Mouse (Mus musculus) liver, embryonic 14.5 days (tissue): Measurements from ENCODE around the gene Fzd4. TPM values are rescaled to one million over a fixed set of nuclear protein-coding genes. Genes with fewer than 3 reads are reported as not detected.

Source experiments
- ATAC-seq: fragments of 200-750 bp; cut with Nextera tagmentation; 2 replicates; pipeline ENCODE4 v1.8.0; 2017; ENCODE audit warnings: moderate number of reproducible peaks, mild to moderate bottlenecking, moderate library complexity; ENCODE audit not compliant: insufficient read depth
- DNase-seq, 3 experiments: peaks; one replicate each; pipeline ENCODE4 v3.0.0-alpha.2; 2012 to 2013; ENCODE audit warnings: low read depth in 3 of 3, low spot score in 3 of 3
- H3K27ac ChIP-seq: fragments of 300-500 bp; sonication (generic); 2 replicates; pipeline ENCODE4 v1.5.1; 2014; ENCODE audit warnings: moderate library complexity, mild to moderate bottlenecking, control low read depth, inconsistent platforms
- H3K27me3 ChIP-seq: fragments of 300-500 bp; sonication (generic); 2 replicates; pipeline ENCODE4 v1.6.1; 2014; ENCODE audit warnings: mild to moderate bottlenecking, low read length, moderate library complexity; ENCODE audit not compliant: control insufficient read depth, insufficient read depth
- H3K36me3 ChIP-seq: fragments of 300-500 bp; sonication (generic); replicated peaks from 2 replicates; pipeline ENCODE4 v1.6.1; 2014; ENCODE audit warnings: low read depth; ENCODE audit not compliant: control insufficient read depth, insufficient read depth
- H3K4me1 ChIP-seq, 2 experiments: fragments of 200-500 bp in 1 of 2; fragments of 300-500 bp in 1 of 2; sonication (generic) in 1 of 2; replicated peaks; 2 replicates each; pipeline ENCODE4 v1.6.1; 2012 to 2014; ENCODE audit warnings: antibody characterized with exemption in 1 of 2, inconsistent platforms in 1 of 2, low read length in 1 of 2; ENCODE audit not compliant: control insufficient read depth in 2 of 2, insufficient read depth in 2 of 2
- H3K4me2 ChIP-seq: fragments of 300-500 bp; sonication (generic); 2 replicates; pipeline ENCODE4 v1.6.1; 2014; ENCODE audit warnings: low read depth, mild to moderate bottlenecking, control low read depth, moderate library complexity
- H3K4me3 ChIP-seq, 2 experiments: fragments of 200-500 bp in 1 of 2; fragments of 300-500 bp in 1 of 2; sonication (generic) in 1 of 2; 2 replicates each; pipeline ENCODE4 v1.5.1; 2012 to 2014; ENCODE audit warnings: low read depth in 2 of 2, low read length in 2 of 2, mild to moderate bottlenecking in 2 of 2, control low read depth in 1 of 2, inconsistent platforms in 1 of 2, moderate library complexity in 1 of 2; ENCODE audit not compliant: insufficient read depth in 1 of 2
- H3K9ac ChIP-seq: fragments of 300-500 bp; sonication (generic); replicated peaks from 2 replicates; pipeline ENCODE4 v1.6.1; 2014; ENCODE audit warnings: mild to moderate bottlenecking, control low read depth, moderate library complexity
- H3K9me3 ChIP-seq: fragments of 300-500 bp; sonication (generic); 2 replicates; pipeline ENCODE4 v1.6.1; 2016; ENCODE audit warnings: low read length, mixed read lengths; ENCODE audit not compliant: control insufficient read depth
- CTCF ChIP-seq: IDR thresholded peaks from 2 replicates; pipeline ENCODE4 v1.5.1; 2016; ENCODE audit warnings: antibody characterized with exemption, low read depth, control low read depth
- EP300 ChIP-seq: IDR thresholded peaks from 2 replicates; pipeline ENCODE4 v1.6.1; 2016; ENCODE audit warnings: antibody characterized with exemption, low read depth
- WGBS: fragments of 180-500 bp; shearing (Covaris S2); extraction: QIAGEN DNeasy Blood & Tissue Kit; methylation state at CpG from one replicate; pipeline ENCODE4 v1.1.7; 2014; ENCODE audit not compliant: insufficient replicate concordance; 5-methylcytosine and 5-hydroxymethylcytosine counted together
- polyA plus RNA-seq, 2 experiments: library from polyadenylated mRNA; depleted of rRNA in 1 of 2; stranded (reverse) in 1 of 2; unstranded in 1 of 2; fragments of >200 nt; fragmentation: Nextera tagmentation in 1 of 2; extraction: Ambion mirVana in 1 of 2; gene quantifications; 2 replicates each; pipeline versions ENCODE4 v1.2.1 to v1.2.3; 2012 to 2014

The Fzd4 gene
- polyA plus RNA-seq, 2 experiments, result 2.0 TPM

- no peak overlapping the region for H3K4me3 ChIP-seq
- H3K9me3 ChIP-seq, result no peaks in the 10 kb centered on the region
- H3K36me3 ChIP-seq, result no peaks in the 10 kb centered on the region
- H3K9ac ChIP-seq, result no peak overlapping the region
- no peak for ATAC-seq
- no peak for DNase-seq
- no peak overlapping the region for H3K4me2 ChIP-seq
- TF ChIP-seq EP300 (no peak), CTCF (no peak)
- peaks cover 0 to 8% of the 10 kb centered on the region in 2 experiments; a peak in 2 of 4 replicates for H3K4me1 ChIP-seq
- WGBS, result 48% methylated on average over 4 of the region's 4 CpGs
- H3K27ac ChIP-seq, result no peak overlapping the region
- peaks cover 4% of the 10 kb centered on the region for H3K27me3 ChIP-seq
Observed at GRCm38 (mm10) chr7:89410294-89410693, 6.1 kb downstream of the Fzd4 start.

- Histone ChIP-seq H3K9me3 (no peaks in the 10 kb centered on the region), H3K27ac (no peak overlapping the region), H3K4me2 (no peak overlapping the region), H3K36me3 (no peaks in the 10 kb centered on the region), H3K27me3 (no peaks in the 10 kb centered on the region; the same call in 1 of the 2 replicates), H3K4me1 (peaks cover 0 to 12% of the 10 kb centered on the region in 2 experiments; a peak in 2 of 4 replicates), H3K9ac (no peak overlapping the region), H3K4me3 (no peak overlapping the region)
- WGBS, result 18% methylated on average over 3 of the region's 3 CpGs
- ATAC-seq, result 0 out of 2 replicates have a peak, but pooled peaks have one; percentile 18
- no peak for DNase-seq
- TF ChIP-seq EP300 (no peak), CTCF (no peak)
Observed at GRCm38 (mm10) chr7:89411346-89411745, 7.2 kb downstream of the Fzd4 start.

GRCm38 (mm10) chr7:89412094-89412493 is 7.9 kb downstream of the Fzd4 start:
- Histone ChIP-seq H3K27me3 (no peaks in the 10 kb centered on the region; the same call in 1 of the 2 replicates), H3K9me3 (no peaks in the 10 kb centered on the region), H3K27ac (no peak overlapping the region), H3K9ac (no peak overlapping the region), H3K36me3 (no peaks in the 10 kb centered on the region), H3K4me3 (no peak overlapping the region), H3K4me2 (no peak overlapping the region), H3K4me1 (peaks cover 0 to 12% of the 10 kb centered on the region in 2 experiments; a peak in 2 of 4 replicates)
- DNase-seq (no peak), ATAC-seq (no peak)
- WGBS, result 59% methylated on average over 7 of the region's 7 CpGs
- TF ChIP-seq CTCF, result no peak
- TF ChIP-seq EP300, result no peak

GRCm38 (mm10) chr7:89416027-89416426 is 11.9 kb downstream of the Fzd4 start:
- ATAC-seq (no peak), DNase-seq (no peak)
- Histone ChIP-seq H3K27me3 (no peaks in the 10 kb centered on the region; the same call in 1 of the 2 replicates), H3K9ac (no peak overlapping the region), H3K4me1 (peaks cover 0 to 17% of the 10 kb centered on the region in 2 experiments; a peak in 2 of 4 replicates), H3K27ac (no peak overlapping the region), H3K9me3 (no peaks in the 10 kb centered on the region), H3K4me2 (no peak overlapping the region), H3K4me3 (no peak overlapping the region), H3K36me3 (no peaks in the 10 kb centered on the region)
- TF ChIP-seq CTCF, result no peak
- TF ChIP-seq EP300, result no peak
- WGBS, result 34% methylated on average over 4 of the region's 4 CpGs

- Histone ChIP-seq H3K4me3 (no peak overlapping the region), H3K4me2 (no peak overlapping the region), H3K9me3 (no peaks in the 10 kb centered on the region), H3K27ac (no peak overlapping the region), H3K4me1 (peaks cover 0 to 9% of the 10 kb centered on the region in 2 experiments; a peak in 2 of 4 replicates), H3K9ac (no peak overlapping the region), H3K27me3 (no peaks in the 10 kb centered on the region; the same call in 1 of the 2 replicates), H3K36me3 (no peaks in the 10 kb centered on the region)
- TF ChIP-seq CTCF (no peak), EP300 (no peak)
- no peak for ATAC-seq
- 44% methylated on average over 2 of the region's 2 CpGs for WGBS
- no peak for DNase-seq
Observed at GRCm38 (mm10) chr7:89417707-89418106, 13.6 kb downstream of the Fzd4 start.
